Mouse (Mus musculus) ES-Bruce4 (cell line): Measurements from ENCODE around the gene Gm10842.

Source experiments
- CTCF ChIP-seq: IDR thresholded peaks from one replicate; pipeline ENCODE4 v1.8.1; 2011; ENCODE audit warnings: low read depth, low read length
- POLR2A ChIP-seq: IDR thresholded peaks from one replicate; pipeline ENCODE4 v1.8.1; 2011; ENCODE audit warnings: low read length; ENCODE audit not compliant: insufficient read depth

DNA sequence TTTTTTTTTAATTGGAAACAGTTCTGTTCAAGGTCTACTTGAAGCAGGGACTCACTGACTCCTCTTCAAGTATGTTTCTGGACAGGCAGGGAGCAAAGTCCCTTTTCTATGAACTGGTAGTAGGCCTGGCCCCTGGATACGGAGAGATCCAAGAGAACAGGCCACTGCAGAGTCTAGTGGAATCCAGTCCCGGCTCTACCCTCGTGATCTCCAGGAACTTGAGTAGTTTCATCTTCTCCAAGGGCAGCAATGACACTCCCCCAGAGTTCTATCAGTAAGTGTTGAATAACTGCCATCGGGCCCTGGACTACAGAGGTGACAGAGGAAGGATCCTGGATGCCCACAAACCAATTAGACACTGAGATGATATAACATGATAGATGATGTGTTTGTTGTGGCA lies 9.2 kb downstream of the Gm10842 start:
- no peak for TF ChIP-seq CTCF
- no peak for TF ChIP-seq POLR2A
